In genomic region chr1:187077043-187077334, GRCm38 (mm10) we compare ENCODE assay signal across 17 mouse cellular contexts.
A peak's percentile ranks its signal among the peaks of the same experiment; 100 is the strongest.
DNase-seq lines count a peak whose midpoint lies in the region; ATAC-seq lines count a peak whose summit lies in the region.
"Had no signal": no experiment of that assay in that cellular context is flagged by ENCODE, and none has a peak within 500 bp of the region (broad histone marks: within the 10 kb centered on the region; RNA-seq: fewer than 3 reads in every experiment).

No protein-coding gene starts in this region.

- peaks cover 15% of the 10 kb centered on the region for H3K27me3 ChIP-seq in hindbrain, embryonic 13.5 days
- H3K27me3 ChIP-seq: embryonic facial prominence, embryonic 12.5 days; heart, embryonic 13.5 days; lung, embryonic 15.5 days; megakaryocyte, embryonic 14.5 days had no signal

- no peak for ATAC-seq in hindbrain, embryonic 13.5 days (ENCODE audit: low FRiP score)
- ATAC-seq: CD4-positive, CD25-positive, alpha-beta regulatory T cell, adult 4 months had no signal

- H3K4me1 ChIP-seq in hindbrain, embryonic 13.5 days (replicated peaks) = peaks cover 14% of the 10 kb centered on the region
- H3K4me1 ChIP-seq: embryonic facial prominence, embryonic 12.5 days; heart, embryonic 13.5 days; lung, embryonic 15.5 days; megakaryocyte, embryonic 14.5 days had no signal

- intact Hi-C loops in left cerebral cortex, postnatal 14 days (cut with DNase I) = no loop called here

- H3K36me3 ChIP-seq in hindbrain, embryonic 13.5 days = no peaks in the 10 kb centered on the region
- H3K36me3 ChIP-seq: embryonic facial prominence, embryonic 12.5 days; heart, embryonic 13.5 days; lung, embryonic 15.5 days had no signal

- no peak overlapping the region for H3K4me3 ChIP-seq in hindbrain, embryonic 13.5 days
- H3K4me3 ChIP-seq: embryonic facial prominence, embryonic 12.5 days; heart, embryonic 13.5 days; left cerebral cortex, adult 2 months; lung, embryonic 15.5 days; megakaryocyte, embryonic 14.5 days had no signal

- peak; percentile 14 to 31 for DNase-seq in left cerebral cortex, postnatal 14 days (ENCODE audit: low spot score in 2 of 2)
- DNase-seq in left cerebral cortex, adult 9 months (ENCODE audit: low spot score in 2 of 2) = no peak
- peak; percentile 70 for DNase-seq in Muller cell, postnatal 12 days (ENCODE audit: inconsistent ontology term)
- peak; percentile 52 for DNase-seq in embryo, embryonic 11 days
- DNase-seq in kidney, postnatal 25 days = no peak
- DNase-seq in cerebellum, adult 9-11 months = no peak
- DNase-seq: adrenal gland, postnatal 25 days; cerebellum, adult 11 months; gastrocnemius, postnatal 36 days; kidney, adult 9 months had no signal

- no peak overlapping the region for H3K4me2 ChIP-seq in hindbrain, embryonic 13.5 days
- H3K4me2 ChIP-seq: embryonic facial prominence, embryonic 12.5 days; heart, embryonic 13.5 days; lung, embryonic 15.5 days had no signal

- no peak overlapping the region for H3K9ac ChIP-seq in hindbrain, embryonic 13.5 days
- H3K9ac ChIP-seq: embryonic facial prominence, embryonic 12.5 days; heart, embryonic 13.5 days; lung, embryonic 15.5 days had no signal

- WGBS in hindbrain, embryonic 13.5 days = 21% methylated on average over 3 of the region's 3 CpGs

- peak overlapping the region; percentile 61; the same call in 1 of the 2 replicates for H3K27ac ChIP-seq in hindbrain, embryonic 13.5 days
- H3K27ac ChIP-seq: embryonic facial prominence, embryonic 12.5 days; heart, embryonic 13.5 days; left cerebral cortex, adult 2 months; lung, embryonic 15.5 days had no signal

- H3K9me3 ChIP-seq in hindbrain, embryonic 13.5 days = peaks cover 6% of the 10 kb centered on the region; the same call in 1 of the 2 replicates
- H3K9me3 ChIP-seq: embryonic facial prominence, embryonic 12.5 days; heart, embryonic 13.5 days; lung, embryonic 15.5 days had no signal

Comparison
In these comparisons a context has a peak if more than half of its experiments do, and no peak if none do; other contexts are left out.
1. DNase-seq: peak in left cerebral cortex, postnatal 14 days (2 of 2), Muller cell, postnatal 12 days (single experiment) and embryo, embryonic 11 days (single experiment); none in left cerebral cortex, adult 9 months (0 of 2), kidney, postnatal 25 days (0 of 2) and cerebellum, adult 9-11 months (single experiment).